Mouse (Mus musculus) adrenal gland, postnatal 4 days (tissue): ENCODE measurements at regions not wholly inside any gene's neighbourhood (a gene's known extent, or its start where the extent isn't known, plus 50 kb on each side); places are given as distances from the start of the nearest gene placed in this dataset.

Experiments used
- DNase-seq, 2 experiments: peaks; one replicate each; pipeline ENCODE4 v3.0.0; 2021 to 2022; ENCODE audit warnings: low spot score in 2 of 2, mixed read lengths in 2 of 2

GRCm38 (mm10) chr2:50567542-50567941 is 270.9 kb upstream of the Mmadhc start:
- no peak for DNase-seq

GRCm38 (mm10) chr2:50554031-50554430 is 257.4 kb upstream of the Mmadhc start:
- DNase-seq = no peak

- DNase-seq = no peak
Measured at GRCm38 (mm10) chr2:50552437-50552836, 255.8 kb upstream of the Mmadhc start.

- no peak for DNase-seq
Measured at GRCm38 (mm10) chr2:50549871-50550270, 253.3 kb upstream of the Mmadhc start.

- DNase-seq = no peak
Measured at GRCm38 (mm10) chr2:50539741-50540441, 243.3 kb upstream of the Mmadhc start.

- no peak for DNase-seq
Measured at GRCm38 (mm10) chr2:50538068-50538467, 241.5 kb upstream of the Mmadhc start.

GRCm38 (mm10) chr2:50535085-50535878 is 238.7 kb upstream of the Mmadhc start:
- no peak for DNase-seq

GRCm38 (mm10) chr2:50533702-50534101 is 237.1 kb upstream of the Mmadhc start:
- no peak for DNase-seq

GRCm38 (mm10) chr2:50527425-50527824 is 230.8 kb upstream of the Mmadhc start:
- no peak for DNase-seq

- no peak for DNase-seq
Measured at GRCm38 (mm10) chr2:50524838-50525615, 228.4 kb upstream of the Mmadhc start.

GRCm38 (mm10) chr2:50520169-50520568 is 223.6 kb upstream of the Mmadhc start:
- DNase-seq = no peak

- no peak for DNase-seq
Measured at GRCm38 (mm10) chr2:50519129-50519504, 222.5 kb upstream of the Mmadhc start.

GRCm38 (mm10) chr2:50518371-50519128 is 221.9 kb upstream of the Mmadhc start:
- no peak for DNase-seq

GRCm38 (mm10) chr2:50513276-50513675 is 216.7 kb upstream of the Mmadhc start:
- no peak for DNase-seq

- no peak for DNase-seq
Measured at GRCm38 (mm10) chr2:50498713-50499112, 202.1 kb upstream of the Mmadhc start.

GRCm38 (mm10) chr2:50496057-50496433 is 199.4 kb upstream of the Mmadhc start:
- DNase-seq = no peak

GRCm38 (mm10) chr2:50495141-50496056 is 198.8 kb upstream of the Mmadhc start:
- no peak for DNase-seq

GRCm38 (mm10) chr2:50493597-50494335 is 197.2 kb upstream of the Mmadhc start:
- no peak for DNase-seq

GRCm38 (mm10) chr2:50463799-50464198 is 167.2 kb upstream of the Mmadhc start:
- no peak for DNase-seq
